Mouse (Mus musculus) brain, embryonic 14.5 days (tissue): ENCODE results near the gene Hipk1.

Experiments
- CTCF ChIP-seq: fragments of 200-500 bp; IDR thresholded peaks from 2 replicates; pipeline ENCODE4 v1.5.1; 2012; ENCODE audit warnings: inconsistent platforms, mild to moderate bottlenecking, moderate library complexity, borderline replicate concordance; ENCODE audit not compliant: insufficient read depth, insufficient read length; ENCODE audit errors: extremely low read depth
- POLR2A ChIP-seq: fragments of 200-500 bp; IDR thresholded peaks from 2 replicates; pipeline ENCODE4 v1.6.1; 2012; ENCODE audit warnings: mild to moderate bottlenecking, inconsistent platforms, borderline replicate concordance; ENCODE audit not compliant: poor library complexity, insufficient read depth, insufficient read length, severe bottlenecking; ENCODE audit errors: extremely low read depth

DNA sequence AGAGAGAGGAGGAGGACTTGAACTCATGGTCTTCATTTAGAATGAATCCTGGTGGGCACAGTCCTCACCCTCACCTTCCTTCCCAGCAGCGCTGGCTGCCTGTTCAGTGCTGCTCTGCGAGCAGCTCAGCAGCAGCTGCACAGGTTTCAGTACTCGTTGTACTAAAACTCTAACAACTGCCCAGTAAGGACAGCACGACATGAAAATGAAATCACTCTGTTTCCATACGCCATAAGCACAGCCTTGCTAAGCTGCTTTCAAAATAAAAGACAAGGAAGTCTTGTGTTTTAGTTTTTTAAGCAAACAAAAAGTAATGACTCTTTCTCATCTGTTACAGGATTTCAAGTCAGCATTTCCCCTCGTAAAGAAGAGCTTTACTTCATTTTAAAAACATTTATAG lies 48.2 kb downstream of the Hipk1 start:
- TF ChIP-seq CTCF (no peak), POLR2A (no peak)
